Mouse (Mus musculus): ENCODE measurements around the gene Plekha7.

Gene Plekha7

GRCm38 (mm10) chr7:116187521-116187920, 120.7 kb downstream of the Plekha7 start:
- DNase-seq (ENCODE audit: low read depth, low spot score): no peak

GRCm38 (mm10) chr7:116186847-116187246, 121.3 kb downstream of the Plekha7 start:
- peak; percentile 59 for DNase-seq (ENCODE audit: low read depth, low spot score)

GRCm38 (mm10) chr7:116186156-116186555, 122.0 kb downstream of the Plekha7 start:
- peak; percentile 77 for DNase-seq (ENCODE audit: low read depth, low spot score)

GRCm38 (mm10) chr7:116184358-116185057, 123.7 kb downstream of the Plekha7 start:
- DNase-seq (ENCODE audit: low read depth, low spot score): no peak

GRCm38 (mm10) chr7:116182451-116182850, 125.7 kb downstream of the Plekha7 start:
- peak; percentile 46 for DNase-seq (ENCODE audit: low read depth, low spot score)

GRCm38 (mm10) chr7:116181444-116181946, 126.7 kb downstream of the Plekha7 start:
- peak; percentile 83 for DNase-seq (ENCODE audit: low read depth, low spot score)

- no peak for DNase-seq (ENCODE audit: low read depth, low spot score)
These were observed 129.3 kb downstream of the Plekha7 start for GRCm38 (mm10) chr7:116178916-116179315.

- no peak for DNase-seq (ENCODE audit: low read depth, low spot score)
These were observed 135.4 kb downstream of the Plekha7 start for GRCm38 (mm10) chr7:116172774-116173173.

- DNase-seq (ENCODE audit: low read depth, low spot score): no peak
These were observed 138.8 kb downstream of the Plekha7 start for GRCm38 (mm10) chr7:116169426-116169825.

- DNase-seq (ENCODE audit: low read depth, low spot score): no peak
These were observed 140.0 kb downstream of the Plekha7 start for GRCm38 (mm10) chr7:116168224-116168623.

- DNase-seq (ENCODE audit: low read depth, low spot score): no peak
These were observed 143.9 kb downstream of the Plekha7 start for GRCm38 (mm10) chr7:116164232-116164631.

- peak; percentile 71 for DNase-seq (ENCODE audit: low read depth, low spot score)
These were observed 146.6 kb downstream of the Plekha7 start for GRCm38 (mm10) chr7:116161544-116161943.

- DNase-seq (ENCODE audit: low read depth, low spot score): no peak
These were observed 151.4 kb downstream of the Plekha7 start for GRCm38 (mm10) chr7:116156894-116157143.

- DNase-seq (ENCODE audit: low read depth, low spot score): no peak
These were observed 151.9 kb downstream of the Plekha7 start for GRCm38 (mm10) chr7:116156072-116156893.

GRCm38 (mm10) chr7:116153781-116154368, 154.3 kb downstream of the Plekha7 start:
- no peak for DNase-seq (ENCODE audit: low read depth, low spot score)

GRCm38 (mm10) chr7:116149568-116149967, 158.6 kb downstream of the Plekha7 start:
- no peak for DNase-seq (ENCODE audit: low read depth, low spot score)

- peak; percentile 44 for DNase-seq (ENCODE audit: low read depth, low spot score)
These were observed 161.1 kb downstream of the Plekha7 start for GRCm38 (mm10) chr7:116147114-116147513.

- DNase-seq (ENCODE audit: low read depth, low spot score): no peak
These were observed 163.1 kb downstream of the Plekha7 start for GRCm38 (mm10) chr7:116145030-116145429.

- DNase-seq (ENCODE audit: low read depth, low spot score): no peak
These were observed 170.5 kb downstream of the Plekha7 start for GRCm38 (mm10) chr7:116137671-116138070.

GRCm38 (mm10) chr7:116137149-116137548, 171.0 kb downstream of the Plekha7 start:
- no peak for DNase-seq (ENCODE audit: low read depth, low spot score)

- DNase-seq (ENCODE audit: low read depth, low spot score): peak; percentile 65
These were observed 173.5 kb downstream of the Plekha7 start for GRCm38 (mm10) chr7:116134413-116135292.
